Mouse (Mus musculus) liver, adult (tissue): Measurements from ENCODE around the gene Olfr1128.
"Not testable (repeated sequence)": the region's sequence is repeated elsewhere in the genome, so short reads cannot be mapped to it uniquely, and the experiment has no call there.

Experiments used
- GATA4 ChIP-seq: IDR thresholded peaks from 2 replicates; pipeline ENCODE4 v1.6.1; 2014; ENCODE audit warnings: mild to moderate bottlenecking, low read length; ENCODE audit not compliant: insufficient replicate concordance

The Olfr1128 gene

DNA sequence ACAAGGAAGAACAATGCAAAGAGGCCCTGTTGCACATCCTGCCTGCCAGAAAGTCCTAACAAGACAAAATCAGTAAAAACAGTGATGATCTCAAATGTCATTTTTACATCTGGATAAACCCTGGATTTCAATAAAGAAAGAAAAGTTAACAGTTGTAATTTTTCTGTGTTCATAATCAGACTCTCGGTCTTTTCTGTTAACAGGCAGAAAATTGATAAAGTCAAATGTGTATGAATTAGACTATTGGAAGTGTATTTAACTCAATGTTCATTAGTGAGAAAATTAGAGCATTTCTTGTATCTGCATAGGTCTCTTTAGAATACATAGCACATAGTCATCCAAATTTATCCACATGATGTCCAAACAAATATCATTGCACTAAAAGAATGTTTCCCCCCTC lies at the start of gene Olfr1128:
Gene Olfr1128 (minus strand): TSS at position 101 of the 400 bp plus-strand sequence.
- no peak for TF ChIP-seq GATA4

DNA sequence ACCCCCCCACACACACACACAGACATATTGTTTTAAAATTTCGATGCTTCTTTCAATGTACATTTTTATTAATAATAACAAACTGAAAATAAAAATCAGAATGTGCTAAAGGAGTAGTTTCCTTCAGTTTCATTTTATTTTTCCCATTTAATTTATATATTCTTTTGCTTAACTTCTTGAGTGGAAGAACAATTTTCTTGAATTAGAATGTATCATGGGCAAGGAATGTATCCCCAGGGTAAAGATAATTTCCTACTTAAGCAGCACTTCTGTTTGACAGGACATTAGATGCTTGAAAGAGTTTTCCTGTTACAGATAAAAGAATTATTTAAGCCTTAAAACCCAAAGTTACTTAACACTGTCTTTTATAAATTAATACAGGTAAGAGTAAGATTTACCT lies 28.3 kb upstream of the Olfr1128 start, which contains the start of gene Olfr1129:
Gene Olfr1129 (plus strand): TSS at position 301 of the 400 bp plus-strand sequence.
- not testable (repeated sequence) for TF ChIP-seq GATA4

DNA sequence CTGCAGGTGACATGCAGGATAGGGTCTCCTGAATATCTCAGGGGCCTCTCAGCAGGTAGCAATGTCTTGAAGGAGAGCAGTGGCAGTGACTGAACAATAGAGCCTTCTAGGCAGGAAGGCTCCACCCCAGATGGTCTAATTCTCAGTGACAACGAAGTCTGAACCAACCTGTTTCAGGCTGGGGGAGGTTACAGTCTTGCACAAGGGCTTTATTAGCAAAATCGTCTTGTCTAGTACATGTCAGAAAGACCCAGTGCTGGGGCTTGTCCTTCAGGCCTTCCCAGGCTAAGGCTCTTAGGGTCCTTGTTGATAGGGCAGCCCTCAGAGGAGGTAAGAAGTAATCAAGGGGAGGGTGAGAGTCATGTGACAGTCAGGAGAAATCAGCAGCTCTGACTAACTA lies 10.5 kb downstream of the Olfr1128 start:
- no peak for TF ChIP-seq GATA4

DNA sequence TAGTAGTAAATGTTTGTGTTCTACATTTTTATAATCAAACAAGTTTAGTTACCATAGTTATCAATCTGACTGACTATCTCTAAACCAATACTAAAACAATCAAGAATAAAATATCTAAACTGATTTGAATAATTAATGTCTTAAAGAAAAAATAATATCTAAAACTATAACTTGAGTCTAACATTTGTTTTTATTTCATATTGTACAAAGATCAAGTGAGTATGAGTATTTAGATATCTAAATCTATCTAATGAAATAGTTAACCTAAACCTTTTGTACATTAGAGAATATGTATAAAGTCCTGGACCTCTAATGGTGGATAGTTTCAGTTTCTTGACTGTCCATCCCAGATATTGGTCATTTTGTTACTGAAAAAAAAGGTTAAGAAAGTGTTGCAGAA lies 13.8 kb downstream of the Olfr1128 start, which contains the start of gene Olfr153:
Gene Olfr153 (plus strand): TSS at position 301 of the 400 bp plus-strand sequence.
- no peak for TF ChIP-seq GATA4

DNA sequence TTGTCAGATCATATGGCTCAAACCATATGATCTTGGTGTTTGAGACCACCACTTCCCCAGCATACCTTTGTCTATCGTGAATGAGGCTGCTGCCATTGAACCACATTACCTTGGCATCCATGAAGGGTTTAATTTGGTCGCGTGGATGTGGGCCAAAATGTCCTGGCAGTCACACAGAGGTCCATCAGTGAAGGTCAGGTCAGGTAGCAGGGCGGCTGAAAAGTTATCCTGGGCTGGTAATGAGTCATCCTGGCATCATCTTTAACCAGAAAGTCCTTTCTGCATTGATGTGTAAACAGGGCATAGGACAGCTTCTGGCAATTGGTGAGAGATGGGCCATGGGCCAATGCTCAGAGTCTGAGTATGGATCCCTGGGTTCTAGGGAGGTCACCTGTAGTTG lies 24.7 kb downstream of the Olfr1128 start:
- no peak for TF ChIP-seq GATA4

DNA sequence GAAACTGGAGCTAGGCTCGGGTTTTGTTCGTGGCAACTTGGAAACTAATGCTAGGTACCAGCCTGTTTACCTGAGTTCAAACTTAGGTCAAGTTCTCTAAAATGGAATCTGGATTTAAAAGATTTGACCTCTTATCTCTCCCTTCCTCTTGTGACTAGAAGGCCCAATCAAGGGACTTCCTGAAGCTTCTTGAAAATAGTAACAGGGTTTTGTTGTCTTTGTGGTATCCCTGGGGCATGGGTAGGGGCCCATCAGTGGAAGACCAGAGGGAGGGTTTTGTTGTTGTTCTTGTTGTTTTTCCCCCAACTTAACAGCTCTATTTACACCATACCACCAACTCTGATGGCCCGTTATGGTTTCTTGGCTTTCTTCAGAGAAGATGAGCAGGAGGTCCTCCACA lies 28.8 kb downstream of the Olfr1128 start:
- no peak for TF ChIP-seq GATA4

DNA sequence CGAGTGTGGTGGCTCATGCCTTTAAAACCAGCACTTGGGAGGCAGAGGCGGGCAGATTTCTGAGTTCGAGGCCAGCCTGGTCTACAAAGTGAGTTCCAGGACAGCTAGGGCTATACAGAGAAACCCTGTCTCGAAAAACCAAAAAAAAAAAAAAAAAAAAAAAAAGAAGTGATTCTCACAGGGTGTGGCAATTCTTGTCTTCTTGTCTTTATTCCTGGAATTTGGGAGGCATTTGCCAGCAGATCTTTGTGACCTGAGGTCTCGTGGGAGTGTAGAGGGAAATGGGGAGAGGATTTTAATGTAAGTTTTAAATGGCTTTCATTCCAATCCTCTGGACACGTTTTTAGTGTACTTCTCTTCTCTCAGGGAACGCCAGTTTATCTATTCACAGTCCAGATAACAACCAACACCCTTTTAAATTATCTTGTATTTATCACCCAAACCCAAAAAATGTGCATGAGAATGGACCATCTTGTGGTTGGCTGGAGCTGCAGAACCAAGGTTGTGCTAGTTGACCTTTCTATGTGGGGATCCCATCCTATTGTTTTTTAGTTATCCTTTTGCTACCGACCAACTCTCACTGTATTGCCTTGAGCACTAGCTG lies 29.8 kb downstream of the Olfr1128 start:
- no peak for TF ChIP-seq GATA4

DNA sequence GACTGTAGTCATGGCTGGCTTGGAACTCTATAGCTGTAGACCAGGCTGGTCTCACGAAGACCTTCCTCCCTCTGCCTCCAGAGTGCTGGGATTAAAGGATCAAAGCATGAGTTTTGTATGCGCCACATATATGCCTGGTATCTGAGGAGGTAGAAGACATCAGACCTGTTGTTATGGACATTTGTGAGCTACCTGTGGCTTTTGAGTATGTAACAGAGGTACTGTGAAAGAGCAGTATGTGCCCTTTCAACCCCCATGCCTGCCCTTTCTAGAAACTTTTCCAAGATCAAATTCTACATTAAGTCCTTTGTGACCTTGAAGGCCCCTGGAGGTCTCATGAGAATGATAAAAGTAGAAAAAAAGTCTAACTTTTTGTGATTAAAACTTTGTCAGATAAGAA lies 30.3 kb downstream of the Olfr1128 start:
- TF ChIP-seq GATA4, result no peak

DNA sequence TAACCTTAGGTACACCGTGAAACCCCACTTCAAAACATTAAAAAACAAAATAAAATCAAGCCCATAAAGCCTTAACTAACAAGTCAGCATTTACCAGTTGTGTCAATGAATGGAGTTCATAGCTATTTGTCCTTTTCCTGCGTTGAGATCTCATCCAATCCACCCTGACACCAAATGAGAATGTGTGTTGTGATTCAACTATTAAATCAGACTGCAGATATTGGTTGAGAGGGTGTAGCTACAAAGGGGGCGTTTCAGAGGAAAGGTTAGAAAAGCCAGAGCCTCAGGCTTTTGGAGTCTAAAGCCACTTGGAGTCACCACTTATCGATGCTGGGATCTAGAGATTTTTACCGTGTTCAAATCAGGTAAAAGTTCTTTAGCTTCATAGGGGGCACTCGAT lies 39.1 kb downstream of the Olfr1128 start, which contains the start of gene Pramel6:
Gene Pramel6 (plus strand): TSS at position 301 of the 400 bp plus-strand sequence.
- TF ChIP-seq GATA4, result no peak

DNA sequence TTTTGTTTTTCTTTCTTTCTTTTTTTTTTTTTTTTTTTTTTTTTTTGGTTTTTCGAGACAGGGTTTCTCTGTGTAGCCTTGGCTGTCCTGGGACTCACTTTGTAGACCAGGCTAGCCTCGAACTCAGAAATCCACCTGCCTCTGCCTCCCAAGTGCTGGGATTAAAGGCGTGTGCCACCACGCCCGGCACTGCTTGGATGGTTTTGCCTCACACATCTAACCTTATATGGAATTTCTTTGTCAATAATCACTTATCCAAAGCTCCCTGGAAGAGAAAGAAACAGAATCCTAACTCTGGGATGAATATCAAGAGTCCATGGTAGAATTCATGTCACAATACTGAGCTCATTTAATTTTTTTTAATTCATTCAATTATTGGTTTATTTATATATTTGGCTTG lies 48.3 kb downstream of the Olfr1128 start, which contains the start of gene Pramel7:
Gene Pramel7 (minus strand): TSS at position 101 of the 400 bp plus-strand sequence.
- not testable (repeated sequence) for TF ChIP-seq GATA4
